In the genomic region with DNA sequence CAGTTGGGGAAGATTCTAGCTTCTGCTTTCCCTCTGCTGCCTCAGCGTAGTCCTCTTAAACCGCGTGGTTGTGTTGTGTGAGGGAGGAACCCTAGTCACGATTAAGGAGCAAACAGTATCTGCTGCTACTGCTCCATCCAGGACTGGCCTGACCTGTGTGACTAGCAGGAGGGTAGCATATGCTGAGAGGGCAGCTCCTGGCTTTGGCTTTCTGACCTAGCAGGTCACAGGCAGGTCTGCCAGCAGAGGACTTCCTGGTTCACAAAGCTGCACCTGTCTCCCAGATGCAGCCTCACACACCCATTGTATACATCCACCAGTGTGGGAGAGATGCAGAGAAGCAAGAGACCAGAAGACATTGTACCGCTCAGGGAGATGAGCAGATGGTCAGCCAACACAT, we compare ENCODE assay signal across 8 mouse cellular contexts.
DNase-seq lines count a peak whose midpoint lies in the region; ATAC-seq and TF ChIP-seq lines count a peak whose summit lies in the region.

No protein-coding gene starts in this region.

- no peaks in the 10 kb centered on the region for H3K9me3 ChIP-seq in limb, embryonic 13.5 days
- no peaks in the 10 kb centered on the region for H3K9me3 ChIP-seq in limb, embryonic 10.5 days (replicated peaks)
- no peaks in the 10 kb centered on the region for H3K9me3 ChIP-seq in hindbrain, embryonic 15.5 days

- TF ChIP-seq POLR2A in cerebellum, adult 2 months (IDR thresholded peaks at IDR 0.05; ENCODE audit: borderline replicate concordance, insufficient read depth, low read length), result no peak

- peak overlapping the region; percentile 98 for H3K27ac ChIP-seq in cerebellum, adult 2 months (ENCODE audit: insufficient read depth, low read length)
- no peak overlapping the region for H3K27ac ChIP-seq in limb, embryonic 13.5 days
- H3K27ac ChIP-seq in limb, embryonic 10.5 days, result no peak overlapping the region
- peak overlapping the region; percentile 72 for H3K27ac ChIP-seq in hindbrain, embryonic 15.5 days (replicated peaks)

- no peaks in the 10 kb centered on the region for H3K36me3 ChIP-seq in limb, embryonic 13.5 days
- no peaks in the 10 kb centered on the region for H3K36me3 ChIP-seq in limb, embryonic 10.5 days
- no peaks in the 10 kb centered on the region for H3K36me3 ChIP-seq in hindbrain, embryonic 15.5 days

- TF ChIP-seq CTCF in cerebellum, adult 2 months (IDR thresholded peaks at IDR 0.05; ENCODE audit: borderline replicate concordance, insufficient read depth, low read depth, low read length), result no peak

- H3K4me2 ChIP-seq in limb, embryonic 13.5 days (replicated peaks), result peak overlapping the region; percentile 86; the same call in 1 of the 2 replicates
- peak overlapping the region; percentile 88 for H3K4me2 ChIP-seq in hindbrain, embryonic 15.5 days

- 8% methylated on average over 5 of the region's 5 CpGs for WGBS in cerebellum, adult 2 months
- WGBS in limb, embryonic 13.5 days, result 48% methylated on average over 5 of the region's 5 CpGs
- WGBS in limb, embryonic 10.5 days, result 52% methylated on average over 5 of the region's 5 CpGs
- WGBS in hindbrain, embryonic 15.5 days, result 41% methylated on average over 5 of the region's 5 CpGs

- no peaks in the 10 kb centered on the region for H3K27me3 ChIP-seq in cerebellum, adult 2 months (ENCODE audit: control insufficient read depth, insufficient read depth, low read length)
- H3K27me3 ChIP-seq in limb, embryonic 13.5 days, result peaks cover 49% of the 10 kb centered on the region
- peaks cover 58% of the 10 kb centered on the region for H3K27me3 ChIP-seq in limb, embryonic 10.5 days (ENCODE audit: low read depth, poor library complexity, severe bottlenecking)
- H3K27me3 ChIP-seq in hindbrain, embryonic 15.5 days, result peaks cover 4% of the 10 kb centered on the region; the same call in 1 of the 2 replicates

- no peak overlapping the region; the same call in 1 of the 2 replicates for H3K9ac ChIP-seq in limb, embryonic 13.5 days
- 0 out of 2 replicates have a peak overlapping the region, but pooled peaks have one; percentile 50 for H3K9ac ChIP-seq in hindbrain, embryonic 15.5 days

- peaks cover 48% of the 10 kb centered on the region for H3K4me1 ChIP-seq in cerebellum, adult 2 months (ENCODE audit: control insufficient read depth, insufficient read depth, low read length)
- peaks cover 46% of the 10 kb centered on the region for H3K4me1 ChIP-seq in limb, embryonic 13.5 days
- H3K4me1 ChIP-seq in limb, embryonic 10.5 days, result peaks cover 36% of the 10 kb centered on the region
- peaks cover 39% of the 10 kb centered on the region for H3K4me1 ChIP-seq in hindbrain, embryonic 15.5 days (replicated peaks)

- peak; percentile 65 to 72 for DNase-seq in cerebellum, adult 2 months
- no peak for DNase-seq in cerebellum, adult 8-10 months
- no peak for DNase-seq in limb, embryonic 10.5 days (ENCODE audit: low spot score)
- DNase-seq in retina, embryonic 14.5 days (ENCODE audit: low spot score), result peak; percentile 21
- DNase-seq in layer of hippocampus, adult 11-12 months (ENCODE audit: low spot score), result no peak
- DNase-seq in gastrocnemius, postnatal 14 days, result no peak

- intact Hi-C loops in gastrocnemius, postnatal 14 days (cut with DNase I; ENCODE audit: low total_unique reads), result no loop called here

- ATAC-seq in limb, embryonic 13.5 days (ENCODE audit: low FRiP score, low read depth), result no peak
- ATAC-seq in hindbrain, embryonic 15.5 days (ENCODE audit: low FRiP score, low read depth), result no peak

- H3K4me3 ChIP-seq in cerebellum, adult 2 months (replicated peaks; ENCODE audit: insufficient read depth, low read depth, low read length), result peak overlapping the region; percentile 62
- H3K4me3 ChIP-seq in limb, embryonic 13.5 days, result no peak overlapping the region
- no peak overlapping the region for H3K4me3 ChIP-seq in limb, embryonic 10.5 days
- no peak overlapping the region for H3K4me3 ChIP-seq in hindbrain, embryonic 15.5 days

Comparison
In these comparisons a context has a peak if more than half of its experiments do, and no peak if none do; other contexts are left out.
1. DNase-seq: peak in cerebellum, adult 2 months (2 of 2) and retina, embryonic 14.5 days (single experiment); none in cerebellum, adult 8-10 months (single experiment), limb, embryonic 10.5 days (single experiment), layer of hippocampus, adult 11-12 months (single experiment) and gastrocnemius, postnatal 14 days (single experiment).
2. H3K27ac ChIP-seq: peak in cerebellum, adult 2 months (single experiment) and hindbrain, embryonic 15.5 days (single experiment); none in limb, embryonic 13.5 days (single experiment) and limb, embryonic 10.5 days (single experiment).